Mouse (Mus musculus): ENCODE data around the gene Sh3bp4.
A peak's percentile ranks its signal among the peaks of the same experiment; 100 is the strongest.

The Sh3bp4 gene

DNA sequence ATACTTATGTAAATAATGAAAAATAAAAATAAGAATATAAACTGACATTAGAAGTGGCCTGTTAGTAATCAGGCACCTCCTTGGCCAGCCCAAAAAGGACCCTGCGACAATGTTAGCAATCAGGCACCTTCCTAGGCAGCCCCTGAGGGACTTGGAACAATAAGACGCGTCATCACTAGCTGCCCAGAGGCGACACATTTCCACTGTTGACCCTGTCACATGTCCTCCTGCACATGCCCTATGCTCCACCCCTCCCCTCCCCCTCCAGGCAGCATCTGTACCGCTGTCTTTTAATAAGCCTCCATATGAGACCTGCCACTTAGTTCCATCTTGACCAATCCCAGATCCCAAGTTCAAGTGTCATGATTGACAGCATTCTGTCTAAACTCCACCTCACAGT is 119.0 kb downstream of the Sh3bp4 start:
- no peak for DNase-seq

GRCm38 (mm10) chr1:89190621-89191020 is 120.4 kb downstream of the Sh3bp4 start:
- DNase-seq, result no peak

DNA sequence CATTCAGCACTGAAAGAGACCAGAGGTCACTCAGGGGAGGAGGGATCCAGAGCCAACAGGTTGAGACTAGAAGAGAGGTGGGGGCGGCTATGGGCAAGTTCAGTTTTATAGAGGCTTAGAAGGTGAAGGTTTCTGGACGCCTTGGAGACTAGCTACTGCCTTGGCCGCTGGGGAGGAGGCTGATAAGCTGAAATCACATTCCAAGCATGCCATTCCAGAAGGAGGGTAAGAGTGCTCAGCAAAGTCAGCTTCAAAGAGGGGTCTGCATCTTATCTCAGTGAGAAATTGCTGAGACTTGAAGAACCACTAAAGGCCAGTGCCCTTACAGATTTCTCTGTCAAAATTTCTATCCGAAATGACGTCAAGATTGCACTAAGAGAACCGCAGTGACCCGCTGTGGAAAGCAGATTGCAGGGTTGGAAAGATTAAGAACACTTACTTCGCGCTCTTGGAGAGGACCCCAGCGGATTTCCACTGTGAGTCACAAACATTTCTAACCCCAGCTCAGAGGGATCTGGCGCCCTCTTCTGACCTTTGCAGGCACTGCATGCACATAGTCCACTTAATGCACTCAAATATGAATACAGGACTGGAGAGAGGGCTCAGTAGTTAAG is 121.0 kb downstream of the Sh3bp4 start:
- peak; percentile 60 for DNase-seq

DNA sequence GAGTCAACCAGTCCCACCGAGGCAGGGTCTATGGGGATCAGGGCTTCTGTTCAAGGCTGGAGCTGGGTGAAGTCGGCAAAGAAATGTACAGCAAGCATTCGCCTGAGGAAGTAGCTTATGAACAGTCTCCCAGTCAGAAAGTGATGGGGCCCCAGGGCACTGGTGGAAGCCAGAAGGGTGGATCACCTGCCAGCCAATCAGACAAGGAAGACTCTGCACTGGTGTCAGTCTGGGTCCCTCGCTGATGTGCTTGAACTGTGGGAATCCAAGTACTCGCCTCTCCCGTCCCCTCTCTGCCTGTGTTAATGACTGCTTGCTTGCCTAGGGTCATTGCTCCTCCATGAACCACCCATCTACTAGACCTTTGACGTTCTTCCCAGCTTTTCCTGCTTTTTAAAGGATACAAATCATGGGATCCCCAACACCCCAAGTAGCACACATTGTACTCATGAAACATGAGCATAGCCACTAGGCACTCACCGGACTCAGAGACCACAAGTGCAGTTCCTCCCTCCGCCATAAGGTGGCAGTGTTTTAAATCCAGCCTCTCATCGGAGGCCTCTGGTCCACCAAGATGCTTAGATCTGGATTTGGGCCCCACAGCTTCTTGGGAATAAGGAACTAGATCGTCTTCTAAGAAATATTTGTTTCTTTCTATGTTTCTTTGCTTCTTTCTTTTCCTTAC is 122.5 kb downstream of the Sh3bp4 start:
- DNase-seq, result peak; percentile 50

GRCm38 (mm10) chr1:89193576-89193975 is 123.4 kb downstream of the Sh3bp4 start:
- DNase-seq, result no peak

GRCm38 (mm10) chr1:89195827-89196712 is 125.9 kb downstream of the Sh3bp4 start:
- peak; percentile 68 for DNase-seq
